Mouse (Mus musculus): ENCODE results near the gene Tmem41a. TPM values are rescaled to one million over a fixed set of nuclear protein-coding genes. Genes with fewer than 3 reads are reported as not detected.
"Not testable (repeated sequence)": the region's sequence is repeated elsewhere in the genome, so short reads cannot be mapped to it uniquely, and the experiment has no call there.

Tmem41a gene
- polyA plus RNA-seq, 1 experiment from 2014 or later: 46.4 TPM

GRCm38 (mm10) chr16:21928471-21928870, 18.9 kb downstream of the Tmem41a start:
- DNase-seq (ENCODE audit: low spot score) (no peak), ATAC-seq (ENCODE audit: insufficient number of reproducible peaks, low FRiP score, low TSS enrichment, low read depth) (no peak)
- no peak overlapping the region for H3K27ac ChIP-seq (replicated peaks; ENCODE audit: low read depth, low read length)
- H3K9ac ChIP-seq (ENCODE audit: low read length): no peak overlapping the region
- no peaks in the 10 kb centered on the region for H3K4me1 ChIP-seq (ENCODE audit: control insufficient read depth, insufficient read depth, low read length)
- no peaks in the 10 kb centered on the region for H3K27me3 ChIP-seq (ENCODE audit: control insufficient read depth, insufficient read depth, low read length)
- no peaks in the 10 kb centered on the region for H3K9me3 ChIP-seq (ENCODE audit: control insufficient read depth, low read length)
- no peak overlapping the region for H3K4me2 ChIP-seq (ENCODE audit: low read depth, severe bottlenecking)
- no peak overlapping the region for H3K4me3 ChIP-seq (ENCODE audit: low read depth, low read length)
- H3K36me3 ChIP-seq (ENCODE audit: control insufficient read depth, insufficient read depth, low read length): peaks cover 2% of the 10 kb centered on the region
- 49% methylated on average over 13 of the region's 13 CpGs for WGBS

- ATAC-seq (ENCODE audit: insufficient number of reproducible peaks, low FRiP score, low TSS enrichment, low read depth): no peak
These were observed 30.7 kb downstream of the Tmem41a start for GRCm38 (mm10) chr16:21916681-21917080.

GRCm38 (mm10) chr16:21913347-21913746, 34.0 kb downstream of the Tmem41a start:
- Histone ChIP-seq H3K4me2 (ENCODE audit: low read depth, severe bottlenecking) (no peak overlapping the region), H3K36me3 (ENCODE audit: control insufficient read depth, insufficient read depth, low read length) (no peaks in the 10 kb centered on the region), H3K27me3 (ENCODE audit: control insufficient read depth, insufficient read depth, low read length) (no peaks in the 10 kb centered on the region), H3K4me1 (ENCODE audit: control insufficient read depth, insufficient read depth, low read length) (no peaks in the 10 kb centered on the region), H3K9ac (ENCODE audit: low read length) (no peak overlapping the region), H3K4me3 (ENCODE audit: low read depth, low read length) (no peak overlapping the region), H3K9me3 (ENCODE audit: control insufficient read depth, low read length) (no peaks in the 10 kb centered on the region), H3K27ac (replicated peaks; ENCODE audit: low read depth, low read length) (no peak overlapping the region)
- 92% methylated on average over 6 of the region's 6 CpGs for WGBS
- no peak for DNase-seq (ENCODE audit: low spot score)
- no peak for ATAC-seq (ENCODE audit: insufficient number of reproducible peaks, low FRiP score, low TSS enrichment, low read depth)

More at GRCm38 (mm10) chr16:21916681-21917080, 30.7 kb downstream of the Tmem41a start:
- H3K27me3 ChIP-seq (ENCODE audit: control insufficient read depth, insufficient read depth, low read length): no peaks in the 10 kb centered on the region
- H3K36me3 ChIP-seq (ENCODE audit: control insufficient read depth, insufficient read depth, low read length): no peaks in the 10 kb centered on the region
- no peak overlapping the region for H3K9ac ChIP-seq (ENCODE audit: low read length)
- DNase-seq (ENCODE audit: low spot score): no peak
- H3K9me3 ChIP-seq (ENCODE audit: control insufficient read depth, low read length): no peaks in the 10 kb centered on the region
- no peaks in the 10 kb centered on the region for H3K4me1 ChIP-seq (ENCODE audit: control insufficient read depth, insufficient read depth, low read length)
- H3K4me2 ChIP-seq (ENCODE audit: low read depth, severe bottlenecking): no peak overlapping the region
- WGBS: 57% methylated on average over 7 of the region's 7 CpGs
- H3K4me3 ChIP-seq (ENCODE audit: low read depth, low read length): no peak overlapping the region
- H3K27ac ChIP-seq (replicated peaks; ENCODE audit: low read depth, low read length): no peak overlapping the region

GRCm38 (mm10) chr16:21908906-21909305, 38.4 kb downstream of the Tmem41a start:
- not testable (repeated sequence) for H3K4me2 ChIP-seq (ENCODE audit: low read depth, severe bottlenecking); H3K9me3 ChIP-seq (ENCODE audit: control insufficient read depth, low read length); H3K36me3 ChIP-seq (ENCODE audit: control insufficient read depth, insufficient read depth, low read length); H3K4me1 ChIP-seq (ENCODE audit: control insufficient read depth, insufficient read depth, low read length); DNase-seq (ENCODE audit: low spot score); H3K27ac ChIP-seq (replicated peaks; ENCODE audit: low read depth, low read length); H3K4me3 ChIP-seq (ENCODE audit: low read depth, low read length); H3K27me3 ChIP-seq (ENCODE audit: control insufficient read depth, insufficient read depth, low read length); H3K9ac ChIP-seq (ENCODE audit: low read length); ATAC-seq (ENCODE audit: insufficient number of reproducible peaks, low FRiP score, low TSS enrichment, low read depth)
- 30% methylated on average over 7 of the region's 8 CpGs for WGBS

GRCm38 (mm10) chr16:21906902-21907301, 40.5 kb downstream of the Tmem41a start:
- Histone ChIP-seq H3K27me3 (ENCODE audit: control insufficient read depth, insufficient read depth, low read length) (no peaks in the 10 kb centered on the region), H3K9ac (ENCODE audit: low read length) (no peak overlapping the region), H3K9me3 (ENCODE audit: control insufficient read depth, low read length) (no peaks in the 10 kb centered on the region), H3K4me3 (ENCODE audit: low read depth, low read length) (no peak overlapping the region), H3K4me1 (ENCODE audit: control insufficient read depth, insufficient read depth, low read length) (no peaks in the 10 kb centered on the region), H3K36me3 (ENCODE audit: control insufficient read depth, insufficient read depth, low read length) (no peaks in the 10 kb centered on the region), H3K27ac (replicated peaks; ENCODE audit: low read depth, low read length) (no peak overlapping the region), H3K4me2 (ENCODE audit: low read depth, severe bottlenecking) (no peak overlapping the region)
- ATAC-seq (ENCODE audit: insufficient number of reproducible peaks, low FRiP score, low TSS enrichment, low read depth) (peak; percentile 51; the same call in 1 of the 2 replicates), DNase-seq (ENCODE audit: low spot score) (no peak)
- 90% methylated on average over 6 of the region's 6 CpGs for WGBS

GRCm38 (mm10) chr16:21905996-21906395, 41.4 kb downstream of the Tmem41a start:
- Histone ChIP-seq H3K27ac (replicated peaks; ENCODE audit: low read depth, low read length) (no peak overlapping the region), H3K9ac (ENCODE audit: low read length) (no peak overlapping the region), H3K4me3 (ENCODE audit: low read depth, low read length) (no peak overlapping the region), H3K4me1 (ENCODE audit: control insufficient read depth, insufficient read depth, low read length) (no peaks in the 10 kb centered on the region), H3K9me3 (ENCODE audit: control insufficient read depth, low read length) (no peaks in the 10 kb centered on the region), H3K27me3 (ENCODE audit: control insufficient read depth, insufficient read depth, low read length) (no peaks in the 10 kb centered on the region), H3K36me3 (ENCODE audit: control insufficient read depth, insufficient read depth, low read length) (no peaks in the 10 kb centered on the region), H3K4me2 (ENCODE audit: low read depth, severe bottlenecking) (no peak overlapping the region)
- no peak for ATAC-seq (ENCODE audit: insufficient number of reproducible peaks, low FRiP score, low TSS enrichment, low read depth)
- no peak for DNase-seq (ENCODE audit: low spot score)
- 87% methylated on average over 7 of the region's 7 CpGs for WGBS

GRCm38 (mm10) chr16:21904636-21905035, 42.7 kb downstream of the Tmem41a start:
- Histone ChIP-seq H3K4me1 (ENCODE audit: control insufficient read depth, insufficient read depth, low read length) (no peaks in the 10 kb centered on the region), H3K4me3 (ENCODE audit: low read depth, low read length) (no peak overlapping the region), H3K27ac (replicated peaks; ENCODE audit: low read depth, low read length) (no peak overlapping the region), H3K9ac (ENCODE audit: low read length) (no peak overlapping the region), H3K27me3 (ENCODE audit: control insufficient read depth, insufficient read depth, low read length) (no peaks in the 10 kb centered on the region), H3K36me3 (ENCODE audit: control insufficient read depth, insufficient read depth, low read length) (no peaks in the 10 kb centered on the region), H3K4me2 (ENCODE audit: low read depth, severe bottlenecking) (no peak overlapping the region), H3K9me3 (ENCODE audit: control insufficient read depth, low read length) (no peaks in the 10 kb centered on the region)
- no peak for DNase-seq (ENCODE audit: low spot score)
- ATAC-seq (ENCODE audit: insufficient number of reproducible peaks, low FRiP score, low TSS enrichment, low read depth): no peak
- 86% methylated on average over 10 of the region's 10 CpGs for WGBS

- no peak for DNase-seq (ENCODE audit: low spot score)
- no peaks in the 10 kb centered on the region for H3K36me3 ChIP-seq (ENCODE audit: control insufficient read depth, insufficient read depth, low read length)
- no peaks in the 10 kb centered on the region for H3K27me3 ChIP-seq (ENCODE audit: control insufficient read depth, insufficient read depth, low read length)
- no peaks in the 10 kb centered on the region for H3K9me3 ChIP-seq (ENCODE audit: control insufficient read depth, low read length)
- H3K4me2 ChIP-seq (ENCODE audit: low read depth, severe bottlenecking): no peak overlapping the region
- no peak overlapping the region for H3K27ac ChIP-seq (replicated peaks; ENCODE audit: low read depth, low read length)
- WGBS: 77% methylated on average over 5 of the region's 5 CpGs
- no peak for ATAC-seq (ENCODE audit: insufficient number of reproducible peaks, low FRiP score, low TSS enrichment, low read depth)
- H3K9ac ChIP-seq (ENCODE audit: low read length): no peak overlapping the region
- H3K4me3 ChIP-seq (ENCODE audit: low read depth, low read length): no peak overlapping the region
- no peaks in the 10 kb centered on the region for H3K4me1 ChIP-seq (ENCODE audit: control insufficient read depth, insufficient read depth, low read length)
These were observed 46.1 kb downstream of the Tmem41a start for GRCm38 (mm10) chr16:21901286-21901685.

- no peaks in the 10 kb centered on the region for H3K9me3 ChIP-seq (ENCODE audit: control insufficient read depth, low read length)
- no peaks in the 10 kb centered on the region for H3K4me1 ChIP-seq (ENCODE audit: control insufficient read depth, insufficient read depth, low read length)
- H3K27ac ChIP-seq (replicated peaks; ENCODE audit: low read depth, low read length): no peak overlapping the region
- DNase-seq (ENCODE audit: low spot score) (no peak), ATAC-seq (ENCODE audit: insufficient number of reproducible peaks, low FRiP score, low TSS enrichment, low read depth) (no peak)
- H3K27me3 ChIP-seq (ENCODE audit: control insufficient read depth, insufficient read depth, low read length): no peaks in the 10 kb centered on the region
- WGBS: 90% methylated on average over 6 of the region's 6 CpGs
- no peak overlapping the region for H3K4me2 ChIP-seq (ENCODE audit: low read depth, severe bottlenecking)
- no peak overlapping the region for H3K4me3 ChIP-seq (ENCODE audit: low read depth, low read length)
- H3K36me3 ChIP-seq (ENCODE audit: control insufficient read depth, insufficient read depth, low read length): no peaks in the 10 kb centered on the region
- no peak overlapping the region for H3K9ac ChIP-seq (ENCODE audit: low read length)
These were observed 53.5 kb downstream of the Tmem41a start for GRCm38 (mm10) chr16:21893890-21894289.
